Mouse (Mus musculus): ENCODE results near the gene Tpbg. TPM values are rescaled to one million over a fixed set of nuclear protein-coding genes. Genes with fewer than 3 reads are reported as not detected.

Gene Tpbg
- polyA plus RNA-seq, 1 experiment = 3.1 TPM

- 72% methylated on average over 6 of the region's 6 CpGs for WGBS
- TF ChIP-seq POLR2A (IDR thresholded peaks at IDR 0.05; ENCODE audit: low read depth, low read length) (no peak), CTCF (IDR thresholded peaks at IDR 0.05; ENCODE audit: extremely low read depth, insufficient read length, insufficient replicate concordance, low read depth, low read length) (no peak)
- no peaks in the 10 kb centered on the region for H3K36me3 ChIP-seq (ENCODE audit: control insufficient read depth, insufficient read depth, low read length)
Measured at GRCm38 (mm10) chr9:85856511-85856910, 14.3 kb downstream of the Tpbg start.

DNA sequence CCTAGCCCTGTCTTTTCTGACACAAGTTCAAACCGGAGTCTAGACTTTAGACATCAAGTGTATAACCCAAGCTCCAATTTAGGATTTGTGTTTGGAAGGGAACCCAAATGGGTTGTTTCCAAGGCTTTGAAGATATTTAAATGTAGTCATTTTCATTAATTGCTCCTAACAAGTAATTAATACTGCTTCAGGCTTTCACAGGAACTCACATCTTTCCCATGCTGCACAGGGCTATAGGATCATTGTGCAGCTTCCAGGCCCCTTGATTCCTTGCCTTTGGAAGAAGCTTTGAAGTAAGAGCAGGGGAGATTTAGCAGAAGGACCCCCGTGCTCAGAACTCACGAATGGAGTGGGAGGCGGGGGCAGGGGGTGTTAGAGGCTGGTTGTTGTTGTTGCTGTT, 18.9 kb downstream of the Tpbg start:
- Histone ChIP-seq H3K27me3 (ENCODE audit: control insufficient read depth, insufficient read depth, low read length) (no peaks in the 10 kb centered on the region; the same call in 1 of the 2 replicates), H3K4me3 (ENCODE audit: low read depth, low read length) (no peak overlapping the region), H3K4me1 (ENCODE audit: control insufficient read depth, insufficient read depth, insufficient read length, low read length) (no peaks in the 10 kb centered on the region), H3K27ac (ENCODE audit: insufficient read depth, low read depth, low read length) (no peak overlapping the region), H3K36me3 (ENCODE audit: control insufficient read depth, insufficient read depth, low read length) (no peaks in the 10 kb centered on the region)
- TF ChIP-seq POLR2A (IDR thresholded peaks at IDR 0.05; ENCODE audit: low read depth, low read length) (no peak), CTCF (IDR thresholded peaks at IDR 0.05; ENCODE audit: extremely low read depth, insufficient read length, insufficient replicate concordance, low read depth, low read length) (no peak)
- 55% methylated on average over 4 of the region's 4 CpGs for whole genome bisulfite sequencing

More at GRCm38 (mm10) chr9:85856511-85856910, 14.3 kb downstream of the Tpbg start:
- H3K4me1 ChIP-seq (ENCODE audit: control insufficient read depth, insufficient read depth, insufficient read length, low read length) = no peaks in the 10 kb centered on the region
- H3K4me3 ChIP-seq (ENCODE audit: low read depth, low read length) = no peak overlapping the region
- H3K27me3 ChIP-seq (ENCODE audit: control insufficient read depth, insufficient read depth, low read length) = no peaks in the 10 kb centered on the region
- H3K27ac ChIP-seq (ENCODE audit: insufficient read depth, low read depth, low read length) = no peak overlapping the region

- H3K27me3 ChIP-seq (ENCODE audit: control insufficient read depth, insufficient read depth, low read length) = no peaks in the 10 kb centered on the region; the same call in 1 of the 2 replicates
- H3K27ac ChIP-seq (ENCODE audit: insufficient read depth, low read depth, low read length) = no peak overlapping the region
- H3K36me3 ChIP-seq (ENCODE audit: control insufficient read depth, insufficient read depth, low read length) = no peaks in the 10 kb centered on the region
- no peaks in the 10 kb centered on the region for H3K4me1 ChIP-seq (ENCODE audit: control insufficient read depth, insufficient read depth, insufficient read length, low read length)
- TF ChIP-seq CTCF (IDR thresholded peaks at IDR 0.05; ENCODE audit: extremely low read depth, insufficient read length, insufficient replicate concordance, low read depth, low read length) = no peak
- no peak for TF ChIP-seq POLR2A (IDR thresholded peaks at IDR 0.05; ENCODE audit: low read depth, low read length)
- H3K4me3 ChIP-seq (ENCODE audit: low read depth, low read length) = no peak overlapping the region
- 69% methylated on average over 6 of the region's 6 CpGs for WGBS
Measured at GRCm38 (mm10) chr9:85862562-85862961, 20.4 kb downstream of the Tpbg start.

GRCm38 (mm10) chr9:85872908-85873307, 30.7 kb downstream of the Tpbg start:
- TF ChIP-seq CTCF (IDR thresholded peaks at IDR 0.05; ENCODE audit: extremely low read depth, insufficient read length, insufficient replicate concordance, low read depth, low read length) (no peak), POLR2A (IDR thresholded peaks at IDR 0.05; ENCODE audit: low read depth, low read length) (no peak)
- Histone ChIP-seq H3K4me3 (ENCODE audit: low read depth, low read length) (no peak overlapping the region), H3K4me1 (ENCODE audit: control insufficient read depth, insufficient read depth, insufficient read length, low read length) (no peaks in the 10 kb centered on the region), H3K36me3 (ENCODE audit: control insufficient read depth, insufficient read depth, low read length) (no peaks in the 10 kb centered on the region), H3K27me3 (ENCODE audit: control insufficient read depth, insufficient read depth, low read length) (no peaks in the 10 kb centered on the region), H3K27ac (ENCODE audit: insufficient read depth, low read depth, low read length) (no peak overlapping the region)
- 80% methylated on average over 7 of the region's 7 CpGs for WGBS

DNA sequence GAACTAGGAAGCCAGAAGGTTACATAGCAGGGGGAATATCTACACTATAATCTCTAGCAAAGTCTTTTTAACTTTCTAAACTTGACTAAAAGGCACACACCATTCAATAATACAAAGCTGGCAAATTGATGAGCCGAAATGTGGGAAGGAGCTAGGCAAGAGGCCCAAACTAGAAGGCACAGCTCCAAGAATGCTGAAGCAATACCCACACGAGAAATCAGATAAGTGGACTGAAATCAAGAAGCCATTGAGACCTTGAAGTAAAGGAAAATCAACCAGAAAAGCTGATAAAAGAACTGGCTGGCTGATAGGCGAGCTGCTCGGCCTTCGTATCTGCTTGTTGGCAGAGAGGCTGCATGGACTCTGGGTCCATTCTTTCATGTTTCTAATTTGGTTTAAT, 51.5 kb downstream of the Tpbg start:
- 41% methylated on average over 5 of the region's 5 CpGs for WGBS
- H3K27me3 ChIP-seq (ENCODE audit: control insufficient read depth, insufficient read depth, low read length) = no peaks in the 10 kb centered on the region
- no peak overlapping the region for H3K4me3 ChIP-seq (ENCODE audit: low read depth, low read length)
- H3K4me1 ChIP-seq (ENCODE audit: control insufficient read depth, insufficient read depth, insufficient read length, low read length) = no peaks in the 10 kb centered on the region
- no peak overlapping the region for H3K27ac ChIP-seq (ENCODE audit: insufficient read depth, low read depth, low read length)
- no peak for TF ChIP-seq POLR2A (IDR thresholded peaks at IDR 0.05; ENCODE audit: low read depth, low read length)
- TF ChIP-seq CTCF (IDR thresholded peaks at IDR 0.05; ENCODE audit: extremely low read depth, insufficient read length, insufficient replicate concordance, low read depth, low read length) = no peak
- no peaks in the 10 kb centered on the region for H3K36me3 ChIP-seq (ENCODE audit: control insufficient read depth, insufficient read depth, low read length)

Other genes starting within 250 kb of the Tpbg start
- 2.2 and 2.4 TPM in 2 replicates for gene Ibtk, start 93.0 kb upstream of the Tpbg start, polyA plus RNA-seq (2012; rRNA removed)